Mouse (Mus musculus): Measurements from ENCODE around the gene Akain1.

Gene Akain1

GRCm38 (mm10) chr17:69499441-69499840, 60.3 kb downstream of the Akain1 start:
- Histone ChIP-seq H3K36me3 (ENCODE audit: control insufficient read depth, insufficient read depth, low read length, poor library complexity, severe bottlenecking) (no peaks in the 10 kb centered on the region), H3K27me3 (ENCODE audit: control insufficient read depth, insufficient read depth, low read length, poor library complexity, severe bottlenecking) (no peaks in the 10 kb centered on the region)
- no peak for DNase-seq (ENCODE audit: low read depth, low spot score)

GRCm38 (mm10) chr17:69506070-69506469, 66.9 kb downstream of the Akain1 start:
- no peaks in the 10 kb centered on the region for H3K27me3 ChIP-seq (ENCODE audit: control insufficient read depth, insufficient read depth, low read length, poor library complexity, severe bottlenecking)
- no peak for DNase-seq (ENCODE audit: low read depth, low spot score)
- H3K36me3 ChIP-seq (ENCODE audit: control insufficient read depth, insufficient read depth, low read length, poor library complexity, severe bottlenecking): no peaks in the 10 kb centered on the region

GRCm38 (mm10) chr17:69516344-69516907, 77.3 kb downstream of the Akain1 start:
- no peaks in the 10 kb centered on the region for H3K27me3 ChIP-seq (ENCODE audit: control insufficient read depth, insufficient read depth, low read length, poor library complexity, severe bottlenecking)
- no peaks in the 10 kb centered on the region for H3K36me3 ChIP-seq (ENCODE audit: control insufficient read depth, insufficient read depth, low read length, poor library complexity, severe bottlenecking)
- no peak for DNase-seq (ENCODE audit: low read depth, low spot score)

GRCm38 (mm10) chr17:69531472-69531871, 92.3 kb downstream of the Akain1 start:
- no peak for DNase-seq (ENCODE audit: low read depth, low spot score)
- H3K27me3 ChIP-seq (ENCODE audit: control insufficient read depth, insufficient read depth, low read length, poor library complexity, severe bottlenecking): no peaks in the 10 kb centered on the region
- H3K36me3 ChIP-seq (ENCODE audit: control insufficient read depth, insufficient read depth, low read length, poor library complexity, severe bottlenecking): no peaks in the 10 kb centered on the region

Data from splenic B cell, adult 2 months (primary cell).